In the genomic region with DNA sequence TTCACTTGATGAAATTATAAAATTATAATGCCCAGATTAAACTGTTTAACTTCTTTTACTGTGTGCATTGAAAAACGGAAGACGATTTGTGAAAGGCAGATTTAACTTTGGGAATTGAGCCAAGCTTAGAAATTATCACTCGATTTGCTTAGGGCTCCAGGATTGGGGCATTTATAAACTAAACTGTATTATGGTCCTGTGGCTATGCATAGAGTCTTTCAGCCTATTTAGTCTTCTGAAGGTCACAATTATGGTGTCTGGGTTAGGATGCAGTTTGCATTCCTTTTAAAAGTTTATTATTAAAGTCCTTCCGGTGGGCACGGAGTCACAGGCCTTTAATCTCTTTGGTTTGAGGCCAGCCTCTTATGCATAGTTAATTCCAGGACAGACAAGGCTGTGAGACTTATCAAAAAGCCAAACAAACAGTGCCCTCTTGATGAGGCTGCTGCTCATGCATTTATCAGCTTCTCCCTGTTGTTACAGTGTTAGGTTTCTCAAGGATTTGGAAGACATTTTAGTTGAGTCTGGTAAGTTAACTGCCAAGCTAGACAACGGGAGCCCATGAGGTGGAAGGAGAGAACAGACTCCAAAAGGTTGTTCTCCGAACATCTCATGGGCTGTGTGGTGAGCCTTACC, we compare ENCODE assay signal across 8 mouse cellular contexts. TPM values are rescaled to one million over a fixed set of nuclear protein-coding genes. Genes with fewer than 3 reads are reported as not detected.
A peak's percentile ranks its signal among the peaks of the same experiment; 100 is the strongest.
DNase-seq lines count a peak whose midpoint lies in the region; ATAC-seq and TF ChIP-seq lines count a peak whose summit lies in the region.

No protein-coding gene starts in this region.

- peak overlapping the region; percentile 68 for H3K9ac ChIP-seq in embryonic facial prominence, embryonic 15.5 days
- peak overlapping the region; percentile 92 for H3K9ac ChIP-seq in intestine, embryonic 15.5 days
- peak overlapping the region; percentile 94 for H3K9ac ChIP-seq in neural tube, embryonic 13.5 days

- intact Hi-C loops in left cerebral cortex, postnatal 10 days (cut with DNase I) = no loop called here

- peaks cover 38% of the 10 kb centered on the region for H3K36me3 ChIP-seq in embryonic facial prominence, embryonic 15.5 days
- H3K36me3 ChIP-seq in intestine, embryonic 15.5 days = peaks cover 30% of the 10 kb centered on the region
- H3K36me3 ChIP-seq in neural tube, embryonic 13.5 days = peaks cover 47% of the 10 kb centered on the region

- DNase-seq in lung, adult 2 months = no peak
- DNase-seq in lung, postnatal 14 days = no peak
- DNase-seq in frontal cortex, postnatal 36 days (ENCODE audit: low spot score in 2 of 2) = no peak
- no peak for DNase-seq in MN1 (ENCODE audit: low spot score)
- no peak for DNase-seq in left cerebral cortex, postnatal 10 days (ENCODE audit: extremely low spot score in 1 of 2, low spot score in 2 of 2)

- TF ChIP-seq POLR2A in lung, adult 2 months (IDR thresholded peaks at IDR 0.05; ENCODE audit: borderline replicate concordance, extremely low read depth, low read depth, low read length) = no peak

- no peaks in the 10 kb centered on the region for H3K9me3 ChIP-seq in embryonic facial prominence, embryonic 15.5 days (replicated peaks)
- no peaks in the 10 kb centered on the region for H3K9me3 ChIP-seq in intestine, embryonic 15.5 days
- H3K9me3 ChIP-seq in neural tube, embryonic 13.5 days = no peaks in the 10 kb centered on the region

- peak overlapping the region; percentile 75 for H3K4me2 ChIP-seq in embryonic facial prominence, embryonic 15.5 days (replicated peaks)
- H3K4me2 ChIP-seq in intestine, embryonic 15.5 days (replicated peaks) = peak overlapping the region; percentile 77
- H3K4me2 ChIP-seq in neural tube, embryonic 13.5 days = peak overlapping the region; percentile 93

- no peak for TF ChIP-seq CTCF in lung, adult 2 months (IDR thresholded peaks at IDR 0.05; ENCODE audit: insufficient read depth, low read length)

- H3K4me3 ChIP-seq in lung, adult 2 months (replicated peaks; ENCODE audit: extremely low read depth, low read depth, low read length) = peak overlapping the region; percentile 83
- H3K4me3 ChIP-seq in embryonic facial prominence, embryonic 15.5 days (replicated peaks) = peak overlapping the region; percentile 79
- H3K4me3 ChIP-seq in intestine, embryonic 15.5 days (replicated peaks) = peak overlapping the region; percentile 68
- peak overlapping the region; percentile 73 for H3K4me3 ChIP-seq in neural tube, embryonic 13.5 days

- ATAC-seq in embryonic facial prominence, embryonic 15.5 days (ENCODE audit: insufficient number of reproducible peaks, low FRiP score, low TSS enrichment, low read depth) = no peak
- no peak for ATAC-seq in intestine, embryonic 15.5 days
- no peak for ATAC-seq in neural tube, embryonic 13.5 days (ENCODE audit: low read depth)

- WGBS in lung, adult 2 months = 1% methylated on average over 7 of the region's 7 CpGs
- 5% methylated on average over 7 of the region's 7 CpGs for WGBS in embryonic facial prominence, embryonic 15.5 days
- 3% methylated on average over 7 of the region's 7 CpGs for WGBS in intestine, embryonic 15.5 days
- WGBS in neural tube, embryonic 13.5 days = 11% methylated on average over 7 of the region's 7 CpGs

- H3K27ac ChIP-seq in embryonic facial prominence, embryonic 15.5 days (replicated peaks) = peak overlapping the region; percentile 98
- peak overlapping the region; percentile 98 for H3K27ac ChIP-seq in intestine, embryonic 15.5 days
- peak overlapping the region; percentile 100; the same call in 1 of the 2 replicates for H3K27ac ChIP-seq in neural tube, embryonic 13.5 days (replicated peaks)

- H3K4me1 ChIP-seq in lung, adult 2 months (ENCODE audit: control insufficient read depth, insufficient read depth, low read length) = peaks cover 25% of the 10 kb centered on the region
- H3K4me1 ChIP-seq in embryonic facial prominence, embryonic 15.5 days = peaks cover 55% of the 10 kb centered on the region
- peaks cover 50% of the 10 kb centered on the region for H3K4me1 ChIP-seq in intestine, embryonic 15.5 days (replicated peaks)
- peaks cover 61% of the 10 kb centered on the region for H3K4me1 ChIP-seq in neural tube, embryonic 13.5 days (replicated peaks)

- no peaks in the 10 kb centered on the region for H3K27me3 ChIP-seq in embryonic facial prominence, embryonic 15.5 days
- H3K27me3 ChIP-seq in intestine, embryonic 15.5 days (replicated peaks) = no peaks in the 10 kb centered on the region
- no peaks in the 10 kb centered on the region for H3K27me3 ChIP-seq in neural tube, embryonic 13.5 days

RNA-seq across cellular contexts. Expression of gene Hnrnpl, which starts 3.4 kb away (rescaled TPM):
- 166 and 244 TPM in 2 replicates for polyA plus RNA-seq in lung, adult 2 months (2012; rRNA removed)
- polyA plus RNA-seq in embryonic facial prominence, embryonic 15.5 days (2015; fragmentation: Nextera tagmentation; extraction: Ambion mirVana) = 211 and 225 TPM in 2 replicates
- polyA plus RNA-seq in intestine, embryonic 15.5 days (2015; fragmentation: Nextera tagmentation; extraction: Ambion mirVana) = 210 and 237 TPM in 2 replicates
- 214 and 237 TPM in 2 replicates for polyA plus RNA-seq in neural tube, embryonic 13.5 days (2015; fragmentation: Nextera tagmentation; extraction: Ambion mirVana)
- 100 to 1,000 TPM; 459 to 475 TPM for total RNA-seq in left cerebral cortex, postnatal 10 days (2021)

RNA-seq across cellular contexts. Expression of gene Ech1, which starts 13.3 kb away (rescaled TPM):
- polyA plus RNA-seq in lung, adult 2 months (2012; rRNA removed) = 201 and 250 TPM in 2 replicates
- polyA plus RNA-seq in embryonic facial prominence, embryonic 15.5 days (2015; fragmentation: Nextera tagmentation; extraction: Ambion mirVana) = 226 and 231 TPM in 2 replicates
- 234 and 260 TPM in 2 replicates for polyA plus RNA-seq in intestine, embryonic 15.5 days (2015; fragmentation: Nextera tagmentation; extraction: Ambion mirVana)
- polyA plus RNA-seq in neural tube, embryonic 13.5 days (2015; fragmentation: Nextera tagmentation; extraction: Ambion mirVana) = 88.7 and 98.1 TPM in 2 replicates
- 10 to 100 TPM; 40.8 to 43.3 TPM for total RNA-seq in left cerebral cortex, postnatal 10 days (2021)

RNA-seq across cellular contexts. Expression of gene Lgals4, which starts 21.9 kb away (rescaled TPM):
- 19.0 and 25.5 TPM in 2 replicates for polyA plus RNA-seq in lung, adult 2 months (2012; rRNA removed)
- 15.4 and 18.0 TPM in 2 replicates for polyA plus RNA-seq in embryonic facial prominence, embryonic 15.5 days (2015; fragmentation: Nextera tagmentation; extraction: Ambion mirVana)
- polyA plus RNA-seq in intestine, embryonic 15.5 days (2015; fragmentation: Nextera tagmentation; extraction: Ambion mirVana) = 1,462 and 1,582 TPM in 2 replicates
- 5.0 and 6.2 TPM in 2 replicates for polyA plus RNA-seq in neural tube, embryonic 13.5 days (2015; fragmentation: Nextera tagmentation; extraction: Ambion mirVana)
- total RNA-seq in left cerebral cortex, postnatal 10 days (2021) = 1 to 10 TPM; 2.4 to 2.7 TPM

RNA-seq across cellular contexts. Expression of gene Rinl, which starts 23.0 kb away (rescaled TPM):
- polyA plus RNA-seq in lung, adult 2 months (2012; rRNA removed) = 11.2 and 14.5 TPM in 2 replicates
- 3.8 and 4.7 TPM in 2 replicates for polyA plus RNA-seq in embryonic facial prominence, embryonic 15.5 days (2015; fragmentation: Nextera tagmentation; extraction: Ambion mirVana)
- polyA plus RNA-seq in intestine, embryonic 15.5 days (2015; fragmentation: Nextera tagmentation; extraction: Ambion mirVana) = 4.5 and 5.6 TPM in 2 replicates
- 1.7 and 2.6 TPM in 2 replicates for polyA plus RNA-seq in neural tube, embryonic 13.5 days (2015; fragmentation: Nextera tagmentation; extraction: Ambion mirVana)
- total RNA-seq in left cerebral cortex, postnatal 10 days (2021) = 1 to 10 TPM in 1 of 2 experiments, under 1 TPM in 1; 0.83 to 3.5 TPM

RNA-seq across cellular contexts. Expression of gene Nfkbib, which starts 44.4 kb away (rescaled TPM):
- 48.5 and 49.2 TPM in 2 replicates for polyA plus RNA-seq in lung, adult 2 months (2012; rRNA removed)
- polyA plus RNA-seq in embryonic facial prominence, embryonic 15.5 days (2015; fragmentation: Nextera tagmentation; extraction: Ambion mirVana) = 42.8 and 47.1 TPM in 2 replicates
- polyA plus RNA-seq in intestine, embryonic 15.5 days (2015; fragmentation: Nextera tagmentation; extraction: Ambion mirVana) = 40.2 and 43.7 TPM in 2 replicates
- polyA plus RNA-seq in neural tube, embryonic 13.5 days (2015; fragmentation: Nextera tagmentation; extraction: Ambion mirVana) = 63.4 and 67.7 TPM in 2 replicates
- 10 to 100 TPM; 34.7 to 39.6 TPM for total RNA-seq in left cerebral cortex, postnatal 10 days (2021)

Comparison
In these comparisons a context has a peak if more than half of its experiments do, and no peak if none do; other contexts are left out.
1. RNA of gene Lgals4, which starts 21.9 kb away (polyA plus RNA-seq): 1,462 to 1,582 TPM in intestine, embryonic 15.5 days; 19.0 to 25.5 TPM in lung, adult 2 months, 15.4 to 18.0 TPM in embryonic facial prominence, embryonic 15.5 days and 5.0 to 6.2 TPM in neural tube, embryonic 13.5 days; every median in the first group is over 10 times any median in the second.
2. Peak in every context shown above with its lines, with median percentiles within 50 percentile points of each other: H3K4me3 ChIP-seq, H3K27ac ChIP-seq, H3K4me2 ChIP-seq and H3K9ac ChIP-seq.